16 mouse cellular contexts compared by ENCODE assay signal in the genomic region with DNA sequence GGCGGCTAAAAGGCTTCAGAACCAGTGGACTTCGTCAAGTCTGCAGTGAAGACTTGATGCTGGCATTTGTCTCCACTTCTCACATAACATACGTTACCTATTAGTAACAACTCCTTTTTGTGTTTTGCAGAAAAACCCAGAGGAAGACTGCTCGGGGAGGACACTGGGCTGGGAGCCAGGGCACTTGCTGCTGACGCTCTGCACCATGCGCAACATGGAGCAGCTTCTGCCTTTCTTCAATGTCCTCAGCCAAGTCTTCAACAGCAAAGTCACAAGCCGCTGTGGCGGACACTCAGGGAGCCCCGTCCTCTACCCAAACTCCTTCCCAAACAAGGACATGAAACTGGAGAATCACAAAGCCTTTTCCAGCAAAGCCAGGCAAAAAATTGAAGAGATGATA.
"Had no signal": no experiment of that assay in that cellular context is flagged by ENCODE, and none has a peak within 500 bp of the region (broad histone marks: within the 10 kb centered on the region; RNA-seq: fewer than 3 reads in every experiment).

No protein-coding gene starts in this region.

- H3K27ac ChIP-seq: kidney, postnatal 0 days; left cerebral cortex, adult 2 months; limb, embryonic 10.5 days; liver, embryonic 15.5 days; midbrain, embryonic 10.5 days; neural tube, embryonic 15.5 days; stomach, postnatal 0 days had no signal

- H3K9ac ChIP-seq: liver, embryonic 15.5 days; lung, embryonic 14.5 days; neural tube, embryonic 15.5 days had no signal

- H3K27me3 ChIP-seq: liver, embryonic 15.5 days; neural tube, embryonic 15.5 days had no signal

- DNase-seq: lung, embryonic 14.5 days; lung, postnatal 10 days; lung, postnatal 4 days; midbrain, embryonic 14.5 days; right cerebral cortex, adult 18-20 months; right cerebral cortex, postnatal 25 days; thymus, postnatal 4 days had no signal

- H3K4me1 ChIP-seq: limb, embryonic 10.5 days; liver, embryonic 15.5 days; midbrain, embryonic 10.5 days; neural tube, embryonic 15.5 days had no signal

- H3K4me2 ChIP-seq: liver, embryonic 11.5 days; liver, embryonic 15.5 days; lung, embryonic 14.5 days; neural tube, embryonic 15.5 days had no signal

- H3K4me3 ChIP-seq: left cerebral cortex, adult 2 months; limb, embryonic 10.5 days; liver, embryonic 15.5 days; midbrain, embryonic 10.5 days; myocyte; neural tube, embryonic 15.5 days had no signal

- H3K9me3 ChIP-seq: limb, embryonic 10.5 days; liver, embryonic 15.5 days; midbrain, embryonic 10.5 days; neural tube, embryonic 15.5 days had no signal
